Mouse (Mus musculus) lung, embryonic 14.5 days (tissue): ENCODE results near the gene Tab1. TPM values are rescaled to one million over a fixed set of nuclear protein-coding genes. Genes with fewer than 3 reads are reported as not detected.
A peak's percentile ranks its signal among the peaks of the same experiment; 100 is the strongest.

Source experiments
- ATAC-seq: fragments of 200-750 bp; cut with Nextera tagmentation; 2 replicates; pipeline ENCODE4 v1.8.0; 2017; ENCODE audit warnings: mild to moderate bottlenecking, moderate TSS enrichment, moderate library complexity; ENCODE audit not compliant: insufficient read depth
- DNase-seq: peaks from one replicate; pipeline ENCODE4 v3.0.0-alpha.2; 2015
- H3K27ac ChIP-seq: fragments of 300-500 bp; sonication (generic); 2 replicates; pipeline ENCODE4 v1.5.1; 2014; ENCODE audit warnings: low read depth, mild to moderate bottlenecking, moderate library complexity
- H3K27me3 ChIP-seq: fragments of 300-500 bp; sonication (generic); 2 replicates; pipeline ENCODE4 v1.6.1; 2014; ENCODE audit warnings: low read length, control low read depth; ENCODE audit not compliant: insufficient read depth
- H3K36me3 ChIP-seq: fragments of 300-500 bp; sonication (generic); 2 replicates; pipeline ENCODE4 v1.6.1; 2014; ENCODE audit warnings: control low read depth; ENCODE audit not compliant: insufficient read depth
- H3K4me1 ChIP-seq: fragments of 300-500 bp; sonication (generic); 2 replicates; pipeline ENCODE4 v1.6.1; 2014; ENCODE audit warnings: antibody characterized with exemption, control low read depth; ENCODE audit not compliant: insufficient read depth
- H3K4me2 ChIP-seq: fragments of 300-500 bp; sonication (generic); 2 replicates; pipeline ENCODE4 v1.6.1; 2014; ENCODE audit warnings: mild to moderate bottlenecking
- H3K4me3 ChIP-seq: fragments of 300-500 bp; sonication (generic); 2 replicates; pipeline ENCODE4 v1.5.1; 2014; ENCODE audit warnings: low read depth, low read length
- H3K9ac ChIP-seq: fragments of 300-500 bp; sonication (generic); 2 replicates; pipeline ENCODE4 v1.6.1; 2014
- H3K9me3 ChIP-seq: fragments of 300-500 bp; sonication (generic); 2 replicates; pipeline ENCODE4 v1.6.1; 2016; ENCODE audit warnings: low read depth, low read length, control low read depth
- CTCF ChIP-seq: IDR thresholded peaks from 2 replicates; pipeline ENCODE4 v1.5.1; 2016; ENCODE audit warnings: antibody characterized with exemption, low read depth
- WGBS: fragments of 180-500 bp; shearing (Covaris S2); extraction: QIAGEN DNeasy Blood & Tissue Kit; methylation state at CpG from one replicate; pipeline ENCODE4 v1.1.7; 2014; 5-methylcytosine and 5-hydroxymethylcytosine counted together
- polyA plus RNA-seq: library from polyadenylated mRNA; unstranded; fragments of >200 nt; fragmentation: Nextera tagmentation; extraction: Ambion mirVana; gene quantifications from 2 replicates; pipeline ENCODE4 v1.2.1, GENCODE M21; 2014

Tab1 gene
- 32.5 and 34.2 TPM in 2 replicates for polyA plus RNA-seq

DNA sequence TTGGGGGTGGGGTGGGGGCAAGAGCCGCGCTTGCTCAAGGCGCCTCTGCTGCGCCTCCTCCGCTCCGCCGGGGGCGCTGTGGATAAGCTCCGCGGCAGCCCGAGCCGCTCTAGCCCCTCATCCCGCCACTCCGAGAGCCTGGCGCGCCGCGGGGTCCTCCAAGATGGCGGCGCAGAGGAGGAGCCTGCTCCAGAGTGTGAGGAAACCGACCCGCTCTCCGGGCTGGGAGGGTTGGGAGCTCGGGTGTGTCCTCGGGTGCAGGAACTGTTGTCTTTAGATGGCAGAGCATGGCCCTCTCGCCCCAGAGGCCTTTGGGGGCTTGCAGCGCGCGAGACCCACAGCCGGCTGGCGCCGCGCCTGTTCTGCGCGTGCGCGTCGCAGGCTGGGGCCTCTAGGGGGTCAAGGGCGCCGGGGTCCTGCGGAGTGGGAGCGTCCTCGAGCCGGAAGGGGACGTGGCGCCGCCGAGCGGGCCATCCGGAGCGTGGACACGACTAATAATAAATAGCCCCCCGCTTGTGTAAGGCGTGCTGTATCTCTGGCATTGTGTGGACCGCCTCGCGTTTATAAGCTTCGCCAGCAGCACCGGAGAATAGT, at the start of gene Tab1:
Gene Tab1, plus strand, starts transcription at position 135 of the 594 bp plus-strand sequence.
- Histone ChIP-seq H3K27ac (peak within 1 kb of the TSS; percentile 99), H3K9me3 (no peaks in the 10 kb centered on the region), H3K4me3 (peak within 1 kb of the TSS; percentile 73), H3K9ac (peak within 1 kb of the TSS; percentile 84), H3K36me3 (0 out of 2 replicates have a peak, but pooled peaks cover 7% of the 10 kb centered on the region), H3K4me2 (peak within 1 kb of the TSS; percentile 73), H3K27me3 (no peaks in the 10 kb centered on the region), H3K4me1 (peaks cover 5% of the 10 kb centered on the region; the same call in 1 of the 2 replicates)
- DNase-seq (peak; percentile 97), ATAC-seq (peak; percentile 96)
- TF ChIP-seq CTCF: peak; percentile 77
- WGBS: under 1% methylated on average over 59 of the region's 59 CpGs

DNA sequence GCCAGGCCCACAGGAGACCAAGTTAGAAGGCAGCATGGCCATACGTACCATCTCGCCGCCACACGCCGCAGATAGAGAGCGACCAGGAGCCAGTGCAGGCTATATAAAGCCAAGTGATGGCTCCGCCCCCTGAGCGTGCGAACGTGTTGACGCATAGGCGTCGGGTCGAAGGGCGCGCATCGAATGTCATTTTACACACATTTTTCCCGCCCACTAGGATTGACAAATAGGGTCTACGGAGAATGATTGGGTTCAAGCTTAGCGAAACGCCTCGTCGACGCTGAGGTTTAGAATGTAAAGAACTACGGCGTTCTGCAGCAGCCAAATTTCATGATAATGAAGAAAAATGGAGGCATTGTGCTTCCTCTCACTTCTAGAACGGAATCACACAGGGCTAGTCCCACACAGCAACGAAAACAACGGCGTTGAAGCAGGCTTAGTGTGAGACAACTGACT, 49.6 kb upstream of the Tab1 start:
- peak overlapping the region; percentile 87 for H3K4me3 ChIP-seq
- H3K27ac ChIP-seq: peak overlapping the region; percentile 94
- H3K36me3 ChIP-seq: peaks cover 43% of the 10 kb centered on the region
- WGBS: under 1% methylated on average over 30 of the region's 30 CpGs
- H3K9ac ChIP-seq: peak overlapping the region; percentile 98
- H3K4me1 ChIP-seq: no peaks in the 10 kb centered on the region; the same call in 1 of the 2 replicates
- peak; percentile 100 for DNase-seq
- peak; percentile 25; the same call in 1 of the 2 replicates for TF ChIP-seq CTCF
- no peaks in the 10 kb centered on the region for H3K9me3 ChIP-seq
- peak; percentile 94 for ATAC-seq
- H3K4me2 ChIP-seq: peak overlapping the region; percentile 97
- H3K27me3 ChIP-seq: no peaks in the 10 kb centered on the region

DNA sequence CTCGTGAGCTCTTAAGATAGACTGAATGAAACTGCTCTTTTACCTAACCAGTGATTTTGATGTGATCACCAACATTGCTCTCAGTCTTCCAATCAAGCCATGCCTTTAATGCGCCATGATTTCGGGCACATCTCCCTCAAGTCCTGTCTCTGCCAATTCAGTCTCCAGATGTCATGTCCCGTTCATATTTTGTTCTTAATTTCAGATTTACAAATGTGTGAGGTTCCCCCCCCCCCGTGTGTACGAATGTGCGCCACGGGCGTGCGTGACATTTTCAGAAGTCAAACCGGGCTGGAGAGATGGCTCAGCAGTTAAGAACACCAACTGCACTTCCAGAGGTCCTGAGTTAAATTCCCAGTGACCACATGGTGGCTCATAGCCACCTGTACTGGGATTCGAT, 49.2 kb upstream of the Tab1 start:
- H3K4me3 ChIP-seq: peak overlapping the region; percentile 87
- H3K9me3 ChIP-seq: no peaks in the 10 kb centered on the region
- peaks cover 38% of the 10 kb centered on the region for H3K36me3 ChIP-seq
- H3K27me3 ChIP-seq: no peaks in the 10 kb centered on the region
- TF ChIP-seq CTCF: no peak
- H3K4me2 ChIP-seq: peak overlapping the region; percentile 63
- H3K4me1 ChIP-seq: no peaks in the 10 kb centered on the region; the same call in 1 of the 2 replicates
- DNase-seq: peak; percentile 58
- H3K27ac ChIP-seq: peak overlapping the region; percentile 92
- under 1% methylated on average over 12 of the region's 12 CpGs for WGBS
- peak overlapping the region; percentile 45 for H3K9ac ChIP-seq
- ATAC-seq: peak; percentile 4; the same call in 1 of the 2 replicates

DNA sequence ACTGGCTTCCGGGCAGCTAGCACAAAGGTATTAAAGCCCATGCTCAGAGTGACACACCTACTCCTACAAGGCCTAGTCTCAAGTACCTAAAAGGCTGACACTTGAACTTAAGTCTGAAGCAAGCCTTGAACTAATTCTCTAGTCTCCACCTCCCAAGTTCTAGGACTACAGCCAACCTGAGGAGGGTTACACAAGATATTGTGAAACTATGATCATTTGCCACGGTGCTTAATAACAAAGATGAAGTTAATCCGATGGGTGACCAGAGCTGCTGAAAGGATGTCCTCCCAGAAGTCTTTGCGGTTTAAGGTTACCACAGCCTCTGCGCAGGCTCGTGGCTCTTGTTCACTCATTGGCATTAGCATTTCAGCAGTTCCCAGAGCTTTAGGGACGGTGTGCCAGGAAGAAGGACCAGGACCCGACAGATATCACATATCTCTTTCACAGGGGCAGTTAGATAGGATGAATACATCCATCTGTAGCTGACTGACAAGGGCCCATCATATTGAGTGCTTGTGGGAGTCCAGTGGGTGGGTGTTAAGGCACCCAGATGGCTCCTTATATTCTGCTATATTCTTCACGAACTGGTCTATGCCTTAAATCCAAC, 45.4 kb upstream of the Tab1 start:
- Histone ChIP-seq H3K9me3 (no peaks in the 10 kb centered on the region), H3K4me3 (no peak overlapping the region), H3K27ac (no peak overlapping the region), H3K27me3 (peaks cover 30% of the 10 kb centered on the region), H3K36me3 (peaks cover under 1% of the 10 kb centered on the region), H3K4me2 (no peak overlapping the region), H3K9ac (no peak overlapping the region), H3K4me1 (no peaks in the 10 kb centered on the region)
- DNase-seq (no peak), ATAC-seq (no peak)
- no peak for TF ChIP-seq CTCF
- 79% methylated on average over 9 of the region's 9 CpGs for WGBS

DNA sequence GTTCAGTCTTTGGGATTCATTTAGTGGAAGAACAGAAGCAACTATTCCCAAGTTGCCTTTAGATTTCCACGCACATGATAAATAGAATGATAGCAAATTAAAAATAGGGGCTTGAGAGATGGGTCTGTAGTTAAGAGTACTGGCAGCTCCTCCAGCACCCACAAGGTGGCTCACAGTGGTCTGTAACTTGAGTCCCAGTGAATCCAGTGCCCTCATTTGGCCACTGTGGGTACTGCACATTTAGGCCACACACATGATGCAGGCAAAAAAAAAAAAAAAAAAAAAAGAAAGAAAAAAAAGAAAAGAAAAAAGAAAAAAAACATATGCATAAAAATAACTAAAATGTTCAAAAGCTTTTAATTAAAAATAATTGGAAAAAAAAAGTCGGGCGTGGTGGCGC, 44.3 kb upstream of the Tab1 start:
- Histone ChIP-seq H3K9ac (no peak overlapping the region), H3K27ac (no peak overlapping the region), H3K4me2 (no peak overlapping the region), H3K9me3 (no peaks in the 10 kb centered on the region), H3K36me3 (no peaks in the 10 kb centered on the region), H3K4me1 (no peaks in the 10 kb centered on the region), H3K4me3 (no peak overlapping the region), H3K27me3 (peaks cover 34% of the 10 kb centered on the region)
- WGBS: 32% methylated on average over 4 of the region's 4 CpGs
- TF ChIP-seq CTCF: peak; percentile 90
- DNase-seq (peak; percentile 97), ATAC-seq (no peak)

DNA sequence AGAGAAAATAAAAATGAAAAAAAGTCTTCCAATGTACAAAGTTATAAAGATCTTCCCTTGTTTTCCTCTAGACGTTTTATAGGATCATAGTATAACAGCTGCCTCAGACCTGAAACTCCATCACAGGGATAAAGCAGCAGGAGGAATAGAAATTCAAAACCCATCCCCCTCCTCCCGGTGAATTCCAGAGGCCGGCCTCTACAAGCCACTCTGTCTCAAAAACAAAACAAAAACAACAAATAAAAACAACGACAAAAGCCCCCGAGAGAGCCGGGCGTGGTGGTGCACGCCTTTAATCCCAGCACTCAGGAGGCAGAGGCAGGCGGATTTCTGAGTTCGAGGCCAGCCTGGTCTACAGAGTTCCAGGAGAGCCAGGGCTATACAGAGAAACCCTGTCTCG, 42.8 kb upstream of the Tab1 start:
- H3K9ac ChIP-seq: no peak overlapping the region
- no peak overlapping the region for H3K4me3 ChIP-seq
- no peaks in the 10 kb centered on the region for H3K36me3 ChIP-seq
- no peaks in the 10 kb centered on the region for H3K4me1 ChIP-seq
- DNase-seq: no peak
- no peak for ATAC-seq
- H3K9me3 ChIP-seq: no peaks in the 10 kb centered on the region
- peaks cover 34% of the 10 kb centered on the region for H3K27me3 ChIP-seq
- WGBS: 71% methylated on average over 11 of the region's 11 CpGs
- no peak for TF ChIP-seq CTCF
- H3K27ac ChIP-seq: no peak overlapping the region
- no peak overlapping the region for H3K4me2 ChIP-seq

DNA sequence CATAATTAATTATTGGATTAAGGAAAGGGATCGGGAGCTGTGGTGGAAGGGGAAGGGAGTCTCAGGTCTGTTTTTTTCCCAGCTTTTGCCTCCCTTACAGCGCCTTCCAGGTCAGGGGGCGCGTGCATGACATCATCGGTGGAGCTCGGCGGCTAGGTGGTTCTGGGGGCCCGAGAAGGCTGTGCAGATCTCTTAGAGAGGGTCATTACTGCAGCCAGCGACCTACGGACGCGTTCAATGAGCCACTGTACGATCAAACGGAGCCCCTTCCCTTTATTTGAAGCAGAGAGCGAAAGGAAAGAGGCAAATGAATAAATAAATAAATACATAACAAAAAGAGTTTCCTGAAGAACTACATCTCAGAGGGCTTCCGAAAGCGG, 42.2 kb upstream of the Tab1 start:
- ATAC-seq (no peak), DNase-seq (peak; percentile 37)
- Histone ChIP-seq H3K9me3 (no peaks in the 10 kb centered on the region), H3K4me3 (peak overlapping the region; percentile 59), H3K27me3 (peaks cover 34% of the 10 kb centered on the region), H3K4me2 (peak overlapping the region; percentile 94), H3K9ac (peak overlapping the region; percentile 60), H3K4me1 (no peaks in the 10 kb centered on the region), H3K27ac (no peak overlapping the region), H3K36me3 (no peaks in the 10 kb centered on the region)
- WGBS: under 1% methylated on average over 17 of the region's 17 CpGs
- TF ChIP-seq CTCF: no peak
